Mouse (Mus musculus): ENCODE data around the gene Serinc5. TPM values are rescaled to one million over a fixed set of nuclear protein-coding genes. Genes with fewer than 3 reads are reported as not detected.
A peak's percentile ranks its signal among the peaks of the same experiment; 100 is the strongest.

The Serinc5 gene
- polyA plus RNA-seq, 1 experiment from 2014 or later, result 7.0 TPM

GRCm38 (mm10) chr13:92609486-92610310 lies 1.2 kb upstream of the Serinc5 start:
- ATAC-seq (ENCODE audit: insufficient number of reproducible peaks, low FRiP score, low TSS enrichment, low read depth) (no peak), DNase-seq (ENCODE audit: low spot score) (peak; percentile 39)
- 19% methylated on average over 13 of the region's 13 CpGs for WGBS
- Histone ChIP-seq H3K4me3 (ENCODE audit: low read depth, low read length) (no peak overlapping the region; the same call in 1 of the 2 replicates), H3K9me3 (ENCODE audit: control insufficient read depth, low read length) (no peaks in the 10 kb centered on the region), H3K9ac (ENCODE audit: low read length) (no peak overlapping the region), H3K27me3 (ENCODE audit: control insufficient read depth, insufficient read depth, low read length) (no peaks in the 10 kb centered on the region), H3K4me1 (ENCODE audit: control insufficient read depth, insufficient read depth, low read length) (no peaks in the 10 kb centered on the region), H3K36me3 (ENCODE audit: control insufficient read depth, insufficient read depth, low read length) (no peaks in the 10 kb centered on the region), H3K27ac (replicated peaks; ENCODE audit: low read depth, low read length) (no peak overlapping the region), H3K4me2 (ENCODE audit: low read depth, severe bottlenecking) (peak overlapping the region; percentile 71)

GRCm38 (mm10) chr13:92611254-92611784 lies 428 bp downstream of the Serinc5 start:
- H3K4me1 ChIP-seq (ENCODE audit: control insufficient read depth, insufficient read depth, low read length), result no peaks in the 10 kb centered on the region
- peak overlapping the region; percentile 71 for H3K4me2 ChIP-seq (ENCODE audit: low read depth, severe bottlenecking)
- no peaks in the 10 kb centered on the region for H3K36me3 ChIP-seq (ENCODE audit: control insufficient read depth, insufficient read depth, low read length)
- H3K27me3 ChIP-seq (ENCODE audit: control insufficient read depth, insufficient read depth, low read length), result no peaks in the 10 kb centered on the region
- no peak for DNase-seq (ENCODE audit: low spot score)
- H3K9ac ChIP-seq (ENCODE audit: low read length), result peak overlapping the region; percentile 66
- H3K4me3 ChIP-seq (ENCODE audit: low read depth, low read length), result peak overlapping the region; percentile 57
- peak; percentile 60 for ATAC-seq (ENCODE audit: insufficient number of reproducible peaks, low FRiP score, low TSS enrichment, low read depth)
- peak overlapping the region; percentile 32; the same call in 1 of the 2 replicates for H3K27ac ChIP-seq (replicated peaks; ENCODE audit: low read depth, low read length)
- WGBS, result under 1% methylated on average over 43 of the region's 43 CpGs
- H3K9me3 ChIP-seq (ENCODE audit: control insufficient read depth, low read length), result no peaks in the 10 kb centered on the region

- 5% methylated on average over 7 of the region's 7 CpGs for WGBS
- H3K4me3 ChIP-seq (ENCODE audit: low read depth, low read length), result peak overlapping the region; percentile 57
- no peaks in the 10 kb centered on the region for H3K9me3 ChIP-seq (ENCODE audit: control insufficient read depth, low read length)
- peak; percentile 30 for DNase-seq (ENCODE audit: low spot score)
- H3K4me2 ChIP-seq (ENCODE audit: low read depth, severe bottlenecking), result peak overlapping the region; percentile 71
- no peaks in the 10 kb centered on the region for H3K27me3 ChIP-seq (ENCODE audit: control insufficient read depth, insufficient read depth, low read length)
- H3K27ac ChIP-seq (replicated peaks; ENCODE audit: low read depth, low read length), result no peak overlapping the region
- H3K36me3 ChIP-seq (ENCODE audit: control insufficient read depth, insufficient read depth, low read length), result no peaks in the 10 kb centered on the region
- no peaks in the 10 kb centered on the region for H3K4me1 ChIP-seq (ENCODE audit: control insufficient read depth, insufficient read depth, low read length)
- no peak overlapping the region for H3K9ac ChIP-seq (ENCODE audit: low read length)
- ATAC-seq (ENCODE audit: insufficient number of reproducible peaks, low FRiP score, low TSS enrichment, low read depth), result no peak
Observed at GRCm38 (mm10) chr13:92611917-92612316, 1.0 kb downstream of the Serinc5 start.

DNA sequence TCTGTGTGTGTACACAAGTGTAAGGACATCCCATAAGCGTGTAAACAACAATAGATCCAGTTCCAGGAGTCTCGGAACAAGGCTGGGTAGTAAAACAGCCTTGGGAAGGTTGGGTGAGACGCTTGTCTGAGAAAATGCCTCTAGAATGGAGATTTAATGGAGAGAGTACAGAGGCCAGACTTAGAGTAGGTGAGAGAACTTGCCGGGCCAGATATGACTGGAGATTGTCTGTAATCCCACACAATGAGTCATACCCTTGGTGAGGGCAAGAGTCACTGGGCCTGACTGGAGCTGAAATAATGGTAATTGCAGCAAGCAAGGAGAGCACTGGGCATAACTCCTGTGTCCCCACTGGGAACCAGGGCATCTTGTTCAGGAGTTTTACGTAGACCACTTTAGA lies 2.2 kb downstream of the Serinc5 start:
- H3K4me1 ChIP-seq (ENCODE audit: control insufficient read depth, insufficient read depth, low read length), result no peaks in the 10 kb centered on the region
- 87% methylated on average over 5 of the region's 5 CpGs for WGBS
- H3K27ac ChIP-seq (replicated peaks; ENCODE audit: low read depth, low read length), result no peak overlapping the region
- ATAC-seq (ENCODE audit: insufficient number of reproducible peaks, low FRiP score, low TSS enrichment, low read depth), result no peak
- no peak overlapping the region for H3K4me2 ChIP-seq (ENCODE audit: low read depth, severe bottlenecking)
- no peak for DNase-seq (ENCODE audit: low spot score)
- H3K27me3 ChIP-seq (ENCODE audit: control insufficient read depth, insufficient read depth, low read length), result no peaks in the 10 kb centered on the region
- H3K9ac ChIP-seq (ENCODE audit: low read length), result no peak overlapping the region
- no peaks in the 10 kb centered on the region for H3K36me3 ChIP-seq (ENCODE audit: control insufficient read depth, insufficient read depth, low read length)
- H3K4me3 ChIP-seq (ENCODE audit: low read depth, low read length), result no peak overlapping the region
- H3K9me3 ChIP-seq (ENCODE audit: control insufficient read depth, low read length), result no peaks in the 10 kb centered on the region

GRCm38 (mm10) chr13:92615201-92615600 lies 4.3 kb downstream of the Serinc5 start:
- H3K36me3 ChIP-seq (ENCODE audit: control insufficient read depth, insufficient read depth, low read length), result no peaks in the 10 kb centered on the region
- no peak overlapping the region for H3K4me2 ChIP-seq (ENCODE audit: low read depth, severe bottlenecking)
- no peaks in the 10 kb centered on the region for H3K9me3 ChIP-seq (ENCODE audit: control insufficient read depth, low read length)
- H3K27me3 ChIP-seq (ENCODE audit: control insufficient read depth, insufficient read depth, low read length), result no peaks in the 10 kb centered on the region
- 86% methylated on average over 5 of the region's 5 CpGs for WGBS
- DNase-seq (ENCODE audit: low spot score) (no peak), ATAC-seq (ENCODE audit: insufficient number of reproducible peaks, low FRiP score, low TSS enrichment, low read depth) (no peak)
- no peak overlapping the region for H3K9ac ChIP-seq (ENCODE audit: low read length)
- no peak overlapping the region for H3K27ac ChIP-seq (replicated peaks; ENCODE audit: low read depth, low read length)
- H3K4me3 ChIP-seq (ENCODE audit: low read depth, low read length), result no peak overlapping the region
- no peaks in the 10 kb centered on the region for H3K4me1 ChIP-seq (ENCODE audit: control insufficient read depth, insufficient read depth, low read length)

DNA sequence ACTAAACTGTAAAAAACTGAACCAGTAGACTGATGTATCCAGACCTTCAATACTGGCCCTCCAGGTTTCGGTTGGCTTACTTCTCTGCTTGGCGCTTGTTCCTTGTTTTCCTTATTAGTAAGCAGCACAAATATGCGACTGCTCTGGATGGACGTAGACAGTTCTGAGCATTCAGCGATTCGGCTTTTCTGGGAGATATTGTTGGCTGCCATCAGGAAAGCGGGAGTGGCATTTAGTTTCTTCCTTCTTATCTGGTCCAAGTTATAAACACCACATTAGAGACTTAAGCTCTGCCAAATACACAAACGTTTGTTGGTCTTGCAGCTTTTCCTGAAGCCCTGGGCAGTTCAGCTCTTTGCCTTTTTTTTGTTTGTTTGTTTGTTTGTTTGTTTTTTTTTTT lies 5.6 kb downstream of the Serinc5 start:
- H3K27ac ChIP-seq (replicated peaks; ENCODE audit: low read depth, low read length), result no peak overlapping the region
- H3K4me1 ChIP-seq (ENCODE audit: control insufficient read depth, insufficient read depth, low read length), result no peaks in the 10 kb centered on the region
- H3K4me2 ChIP-seq (ENCODE audit: low read depth, severe bottlenecking), result no peak overlapping the region
- ATAC-seq (ENCODE audit: insufficient number of reproducible peaks, low FRiP score, low TSS enrichment, low read depth) (no peak), DNase-seq (ENCODE audit: low spot score) (no peak)
- H3K9me3 ChIP-seq (ENCODE audit: control insufficient read depth, low read length), result no peaks in the 10 kb centered on the region
- H3K4me3 ChIP-seq (ENCODE audit: low read depth, low read length), result no peak overlapping the region
- H3K27me3 ChIP-seq (ENCODE audit: control insufficient read depth, insufficient read depth, low read length), result no peaks in the 10 kb centered on the region
- H3K36me3 ChIP-seq (ENCODE audit: control insufficient read depth, insufficient read depth, low read length), result no peaks in the 10 kb centered on the region
- WGBS, result 93% methylated on average over 8 of the region's 8 CpGs
- H3K9ac ChIP-seq (ENCODE audit: low read length), result no peak overlapping the region

DNA sequence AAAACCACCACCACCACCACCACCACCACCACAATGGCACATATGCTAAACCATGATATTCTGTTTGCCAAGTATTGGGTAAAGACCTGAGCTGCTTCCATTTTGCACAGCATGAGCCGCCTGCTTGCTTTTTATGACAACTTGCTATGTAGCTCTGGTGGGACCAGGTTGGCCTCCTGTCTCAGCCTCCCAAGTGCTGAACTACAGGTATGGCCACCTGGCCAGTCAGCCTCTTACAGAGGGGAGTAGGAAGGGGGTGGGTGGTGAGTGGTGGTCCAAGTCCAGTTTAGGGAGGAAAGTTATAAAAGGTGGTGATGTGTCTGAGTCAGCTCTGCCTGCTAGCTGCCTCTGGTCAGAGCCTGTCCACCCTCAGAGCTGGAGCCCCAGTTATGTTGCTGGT lies 15.3 kb downstream of the Serinc5 start:
- no peak overlapping the region for H3K27ac ChIP-seq (replicated peaks; ENCODE audit: low read depth, low read length)
- no peaks in the 10 kb centered on the region for H3K4me1 ChIP-seq (ENCODE audit: control insufficient read depth, insufficient read depth, low read length)
- H3K27me3 ChIP-seq (ENCODE audit: control insufficient read depth, insufficient read depth, low read length), result no peaks in the 10 kb centered on the region
- DNase-seq (ENCODE audit: low spot score) (no peak), ATAC-seq (ENCODE audit: insufficient number of reproducible peaks, low FRiP score, low TSS enrichment, low read depth) (no peak)
- no peaks in the 10 kb centered on the region for H3K9me3 ChIP-seq (ENCODE audit: control insufficient read depth, low read length)
- no peak overlapping the region for H3K4me3 ChIP-seq (ENCODE audit: low read depth, low read length)
- WGBS, result 83% methylated on average over 1 of the region's 1 CpGs
- no peak overlapping the region for H3K9ac ChIP-seq (ENCODE audit: low read length)
- H3K4me2 ChIP-seq (ENCODE audit: low read depth, severe bottlenecking), result no peak overlapping the region
- H3K36me3 ChIP-seq (ENCODE audit: control insufficient read depth, insufficient read depth, low read length), result 0 out of 2 replicates have a peak, but pooled peaks cover 2% of the 10 kb centered on the region

- DNase-seq (ENCODE audit: low spot score), result no peak
- H3K9ac ChIP-seq (ENCODE audit: low read length), result no peak overlapping the region
- no peak for ATAC-seq (ENCODE audit: insufficient number of reproducible peaks, low FRiP score, low TSS enrichment, low read depth)
- H3K27ac ChIP-seq (replicated peaks; ENCODE audit: low read depth, low read length), result no peak overlapping the region
- 93% methylated on average over 5 of the region's 5 CpGs for WGBS
- no peak overlapping the region for H3K4me3 ChIP-seq (ENCODE audit: low read depth, low read length)
- H3K4me1 ChIP-seq (ENCODE audit: control insufficient read depth, insufficient read depth, low read length), result no peaks in the 10 kb centered on the region
- no peaks in the 10 kb centered on the region for H3K9me3 ChIP-seq (ENCODE audit: control insufficient read depth, low read length)
- H3K4me2 ChIP-seq (ENCODE audit: low read depth, severe bottlenecking), result no peak overlapping the region
- H3K36me3 ChIP-seq (ENCODE audit: control insufficient read depth, insufficient read depth, low read length), result 0 out of 2 replicates have a peak, but pooled peaks cover 2% of the 10 kb centered on the region
- no peaks in the 10 kb centered on the region for H3K27me3 ChIP-seq (ENCODE audit: control insufficient read depth, insufficient read depth, low read length)
Observed at GRCm38 (mm10) chr13:92626725-92627124, 15.8 kb downstream of the Serinc5 start.
